Mouse (Mus musculus): ENCODE measurements around the gene Crhr2. TPM values are rescaled to one million over a fixed set of nuclear protein-coding genes. Genes with fewer than 3 reads are reported as not detected.

Crhr2 gene
- total RNA-seq (2023), result not detected

GRCm38 (mm10) chr6:55132794-55133193 is at the start of gene Crhr2:
TSS of gene Crhr2 (minus strand) at chr6:55133016.

GRCm38 (mm10) chr6:55174741-55175181 is 41.9 kb upstream of the Crhr2 start, which contains the start of gene Inmt:
TSS of gene Inmt (minus strand) at chr6:55175043.

Other genes starting within 250 kb of the Crhr2 start
- gene Nod1, start 160.4 kb downstream of the Crhr2 start, total RNA-seq (2023), result 17.0 TPM
- 9.9 TPM for gene Ggct, start 140.1 kb downstream of the Crhr2 start, total RNA-seq (2023)
- gene Gars, start 95.0 kb downstream of the Crhr2 start, total RNA-seq (2023), result 78.9 TPM
- not detected for gene Inmt, start 42.0 kb upstream of the Crhr2 start, total RNA-seq (2023)
- 0.18 TPM for gene Mindy4, start 70.4 kb upstream of the Crhr2 start, total RNA-seq (2023)
- gene Aqp1, start 203.4 kb upstream of the Crhr2 start, total RNA-seq (2023), result 3.3 TPM
- gene Ghrhr, start 243.3 kb upstream of the Crhr2 start, total RNA-seq (2023), result not detected